Mouse (Mus musculus) limb, embryonic 14.5 days (tissue): ENCODE measurements around the gene Zfp775. TPM values are rescaled to one million over a fixed set of nuclear protein-coding genes. Genes with fewer than 3 reads are reported as not detected.
"Not testable (repeated sequence)": the region's sequence is repeated elsewhere in the genome, so short reads cannot be mapped to it uniquely, and the experiment has no call there.

Experiments used
- ATAC-seq: fragments of 200-750 bp; cut with Nextera tagmentation; 2 replicates; pipeline ENCODE4 v1.8.0; 2017; ENCODE audit warnings: low read depth, moderate number of reproducible peaks, moderate TSS enrichment; ENCODE audit not compliant: low FRiP score
- DNase-seq: peaks from one replicate; pipeline ENCODE4 v3.0.0-alpha.2; 2015; ENCODE audit warnings: low spot score
- H3K27ac ChIP-seq: fragments of 300-500 bp; sonication (generic); replicated peaks from 2 replicates; pipeline ENCODE4 v1.5.1; 2014; ENCODE audit warnings: low read depth, mild to moderate bottlenecking, low read length, moderate library complexity, mixed read lengths
- H3K27me3 ChIP-seq: fragments of 300-500 bp; sonication (generic); 2 replicates; pipeline ENCODE4 v1.6.1; 2014; ENCODE audit warnings: low read length, mixed read lengths; ENCODE audit not compliant: control insufficient read depth, insufficient read depth
- H3K36me3 ChIP-seq: fragments of 300-500 bp; sonication (generic); 2 replicates; pipeline ENCODE4 v1.6.1; 2014; ENCODE audit warnings: mild to moderate bottlenecking, low read length, moderate library complexity, mixed read lengths; ENCODE audit not compliant: control insufficient read depth, insufficient read depth
- H3K4me1 ChIP-seq: fragments of 300-500 bp; sonication (generic); 2 replicates; pipeline ENCODE4 v1.6.1; 2014; ENCODE audit warnings: antibody characterized with exemption, low read length, mixed read lengths; ENCODE audit not compliant: control insufficient read depth, insufficient read depth
- H3K4me2 ChIP-seq: fragments of 300-500 bp; sonication (generic); replicated peaks from 2 replicates; pipeline ENCODE4 v1.6.1; 2014; ENCODE audit warnings: low read depth, mild to moderate bottlenecking, low read length, moderate library complexity; ENCODE audit not compliant: severe bottlenecking
- H3K4me3 ChIP-seq: fragments of 300-500 bp; sonication (generic); replicated peaks from 2 replicates; pipeline ENCODE4 v1.5.1; 2014; ENCODE audit warnings: low read length
- H3K9ac ChIP-seq: fragments of 300-500 bp; sonication (generic); 2 replicates; pipeline ENCODE4 v1.6.1; 2014; ENCODE audit warnings: mild to moderate bottlenecking, low read depth, low read length, moderate library complexity; ENCODE audit not compliant: severe bottlenecking
- H3K9me3 ChIP-seq: fragments of 300-500 bp; sonication (generic); 2 replicates; pipeline ENCODE4 v1.6.1; 2016; ENCODE audit warnings: low read length; ENCODE audit not compliant: control insufficient read depth
- POLR2A ChIP-seq: fragments of 200-500 bp; IDR thresholded peaks from 2 replicates; pipeline ENCODE4 v1.8.0; 2012; ENCODE audit warnings: inconsistent platforms, mild to moderate bottlenecking, moderate library complexity, borderline replicate concordance; ENCODE audit not compliant: insufficient read depth, insufficient read length; ENCODE audit errors: extremely low read depth
- whole genome bisulfite sequencing: fragments of 180-500 bp; shearing (Covaris S2); extraction: QIAGEN DNeasy Blood & Tissue Kit; methylation state at CpG from one replicate; pipeline ENCODE4 v1.1.7; 2014; 5-methylcytosine and 5-hydroxymethylcytosine counted together
- polyA plus RNA-seq, 2 experiments: library from polyadenylated mRNA; depleted of rRNA in 1 of 2; stranded (reverse) in 1 of 2; unstranded in 1 of 2; fragments of >200 nt; fragmentation: Nextera tagmentation in 1 of 2; extraction: Ambion mirVana in 1 of 2; gene quantifications; 2 replicates each; pipeline versions ENCODE4 v1.2.1 to v1.2.3; 2012 to 2014

The Zfp775 gene
- polyA plus RNA-seq, 2 experiments: 4.8 to 5.9 TPM

GRCm38 (mm10) chr6:48608124-48608523, 6.3 kb downstream of the Zfp775 start:
- H3K4me2 ChIP-seq: no peak overlapping the region
- no peak for TF ChIP-seq POLR2A
- H3K27me3 ChIP-seq: no peaks in the 10 kb centered on the region
- no peaks in the 10 kb centered on the region for H3K9me3 ChIP-seq
- H3K27ac ChIP-seq: no peak overlapping the region
- DNase-seq (no peak), ATAC-seq (no peak)
- no peak overlapping the region for H3K9ac ChIP-seq
- peaks cover 1% of the 10 kb centered on the region; the same call in 1 of the 2 replicates for H3K36me3 ChIP-seq
- WGBS: 51% methylated on average over 2 of the region's 2 CpGs
- no peak overlapping the region for H3K4me3 ChIP-seq
- no peaks in the 10 kb centered on the region for H3K4me1 ChIP-seq

GRCm38 (mm10) chr6:48609512-48609911, 7.6 kb downstream of the Zfp775 start:
- no peaks in the 10 kb centered on the region for H3K4me1 ChIP-seq
- no peak overlapping the region for H3K4me3 ChIP-seq
- peaks cover 11% of the 10 kb centered on the region for H3K36me3 ChIP-seq
- H3K9me3 ChIP-seq: no peaks in the 10 kb centered on the region
- H3K27ac ChIP-seq: no peak overlapping the region
- peak; percentile 37; the same call in 1 of the 2 replicates for ATAC-seq
- TF ChIP-seq POLR2A: no peak
- H3K4me2 ChIP-seq: no peak overlapping the region
- no peaks in the 10 kb centered on the region for H3K27me3 ChIP-seq
- no peak overlapping the region for H3K9ac ChIP-seq
- WGBS: 64% methylated on average over 7 of the region's 7 CpGs
- DNase-seq: no peak

- no peaks in the 10 kb centered on the region for H3K27me3 ChIP-seq
- no peak for DNase-seq
These were observed 8.8 kb downstream of the Zfp775 start for GRCm38 (mm10) chr6:48610657-48611056.

GRCm38 (mm10) chr6:48613464-48613863, 11.6 kb downstream of the Zfp775 start:
- H3K4me3 ChIP-seq: no peak overlapping the region
- H3K9ac ChIP-seq: no peak overlapping the region
- no peaks in the 10 kb centered on the region for H3K4me1 ChIP-seq
- TF ChIP-seq POLR2A: no peak
- no peak overlapping the region for H3K4me2 ChIP-seq
- H3K9me3 ChIP-seq: no peaks in the 10 kb centered on the region
- ATAC-seq (no peak), DNase-seq (no peak)
- peaks cover 11% of the 10 kb centered on the region for H3K36me3 ChIP-seq
- 92% methylated on average over 4 of the region's 4 CpGs for WGBS
- H3K27me3 ChIP-seq: no peaks in the 10 kb centered on the region
- H3K27ac ChIP-seq: no peak overlapping the region

More at GRCm38 (mm10) chr6:48610657-48611056, 8.8 kb downstream of the Zfp775 start:
- H3K9me3 ChIP-seq: no peaks in the 10 kb centered on the region
- no peaks in the 10 kb centered on the region for H3K4me1 ChIP-seq
- H3K36me3 ChIP-seq: peaks cover 11% of the 10 kb centered on the region
- TF ChIP-seq POLR2A: no peak
- no peak for ATAC-seq
- no peak overlapping the region for H3K4me2 ChIP-seq
- WGBS: 81% methylated on average over 3 of the region's 3 CpGs
- H3K4me3 ChIP-seq: no peak overlapping the region
- H3K9ac ChIP-seq: no peak overlapping the region
- no peak overlapping the region for H3K27ac ChIP-seq

GRCm38 (mm10) chr6:48614756-48615155, 12.9 kb downstream of the Zfp775 start:
- peaks cover 19% of the 10 kb centered on the region for H3K36me3 ChIP-seq
- no peaks in the 10 kb centered on the region for H3K4me1 ChIP-seq
- ATAC-seq: no peak
- no peak for DNase-seq
- TF ChIP-seq POLR2A: no peak
- no peak overlapping the region for H3K4me2 ChIP-seq
- no peak overlapping the region for H3K9ac ChIP-seq
- no peaks in the 10 kb centered on the region for H3K27me3 ChIP-seq
- no peak overlapping the region for H3K27ac ChIP-seq
- no peak overlapping the region for H3K4me3 ChIP-seq
- 90% methylated on average over 5 of the region's 5 CpGs for WGBS
- no peaks in the 10 kb centered on the region for H3K9me3 ChIP-seq

GRCm38 (mm10) chr6:48620031-48620430, 18.2 kb downstream of the Zfp775 start:
- H3K4me2 ChIP-seq: no peak overlapping the region
- DNase-seq (no peak), ATAC-seq (no peak)
- no peaks in the 10 kb centered on the region for H3K9me3 ChIP-seq
- no peaks in the 10 kb centered on the region for H3K27me3 ChIP-seq
- H3K36me3 ChIP-seq: peaks cover 23% of the 10 kb centered on the region
- H3K4me1 ChIP-seq: no peaks in the 10 kb centered on the region
- no peak overlapping the region for H3K9ac ChIP-seq
- no peak overlapping the region for H3K4me3 ChIP-seq
- no peak for TF ChIP-seq POLR2A
- 97% methylated on average over 26 of the region's 30 CpGs for WGBS
- H3K27ac ChIP-seq: no peak overlapping the region

GRCm38 (mm10) chr6:48622186-48622843, 20.5 kb downstream of the Zfp775 start:
- H3K4me3 ChIP-seq, H3K27me3 ChIP-seq, H3K27ac ChIP-seq, ATAC-seq, DNase-seq, H3K4me2 ChIP-seq, H3K9ac ChIP-seq, H3K4me1 ChIP-seq, H3K9me3 ChIP-seq: not testable (repeated sequence)
- 86% methylated on average over 8 of the region's 8 CpGs for WGBS
- peaks cover 23% of the 10 kb centered on the region for H3K36me3 ChIP-seq
